Mouse (Mus musculus) right cerebral cortex, postnatal 14 days (tissue): ENCODE measurements around the gene Unc93a2.
"Not testable (repeated sequence)": the region's sequence is repeated elsewhere in the genome, so short reads cannot be mapped to it uniquely, and the experiment has no call there.

Source experiments
- DNase-seq: peaks from one replicate; pipeline ENCODE4 v3.0.0; 2022

Gene Unc93a2

DNA sequence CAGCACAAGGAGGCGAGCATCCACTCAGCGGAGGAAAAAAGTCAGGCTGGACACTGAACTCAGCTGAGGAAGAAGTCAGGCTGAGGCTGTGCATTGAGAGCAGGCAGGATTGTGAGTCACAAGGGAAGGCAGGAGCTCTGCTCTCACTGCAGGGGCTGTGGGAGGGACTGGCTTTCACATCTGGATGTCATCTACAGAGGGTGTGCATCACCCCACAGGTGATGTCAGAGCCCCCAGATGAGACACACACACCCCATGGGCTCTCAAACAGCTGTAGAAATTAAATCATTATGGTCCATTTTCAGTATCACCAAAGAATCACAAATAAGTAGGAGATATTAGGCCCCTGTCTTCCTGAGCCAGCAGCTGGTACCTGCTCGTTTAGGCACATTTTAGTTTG is at the start of gene Unc93a2:
Gene Unc93a2, minus strand, starts transcription at position 101 of the 400 bp plus-strand sequence.
- DNase-seq, result not testable (repeated sequence)

GRCm38 (mm10) chr17:7434121-7434520 is 48.9 kb upstream of the Unc93a2 start:
- not testable (repeated sequence) for DNase-seq

GRCm38 (mm10) chr17:7430210-7430631 is 45.0 kb upstream of the Unc93a2 start:
- not testable (repeated sequence) for DNase-seq

DNA sequence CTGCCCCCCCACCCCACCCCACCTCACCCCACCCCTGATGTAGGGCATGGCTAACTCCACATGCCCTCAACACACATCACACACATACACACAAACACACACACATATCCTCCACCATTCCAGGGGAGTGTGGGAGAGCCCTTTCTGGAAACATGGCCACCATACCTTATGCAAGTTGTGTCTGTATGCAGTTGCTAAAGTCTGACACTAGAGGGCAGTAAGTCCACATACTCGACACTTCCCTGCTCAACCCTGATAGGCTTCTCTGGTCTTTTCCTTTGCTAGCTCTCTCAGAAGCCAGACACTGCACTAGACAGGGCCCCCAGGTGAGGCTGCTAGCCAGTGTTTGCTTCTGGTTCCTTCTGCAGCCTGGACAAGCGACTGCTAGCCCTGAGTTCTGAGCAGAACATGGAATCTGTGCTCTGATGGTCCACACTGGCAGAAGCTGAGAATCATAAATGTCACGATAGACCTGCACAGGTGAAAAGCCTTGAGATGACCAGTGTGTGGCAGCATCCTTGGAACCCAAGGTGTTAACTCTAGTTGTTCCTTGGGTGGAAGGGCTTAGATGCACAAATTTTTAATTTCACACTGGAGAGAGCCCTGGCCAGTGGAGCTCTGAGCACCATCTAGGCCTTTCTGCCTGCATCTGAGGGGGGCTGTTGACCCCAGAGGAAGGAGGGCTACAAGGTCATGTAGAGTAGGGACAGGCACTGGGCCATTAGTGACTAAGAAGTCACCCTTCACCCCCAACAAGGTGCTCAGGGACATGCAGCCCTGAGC is 35.1 kb upstream of the Unc93a2 start:
- not testable (repeated sequence) for DNase-seq

DNA sequence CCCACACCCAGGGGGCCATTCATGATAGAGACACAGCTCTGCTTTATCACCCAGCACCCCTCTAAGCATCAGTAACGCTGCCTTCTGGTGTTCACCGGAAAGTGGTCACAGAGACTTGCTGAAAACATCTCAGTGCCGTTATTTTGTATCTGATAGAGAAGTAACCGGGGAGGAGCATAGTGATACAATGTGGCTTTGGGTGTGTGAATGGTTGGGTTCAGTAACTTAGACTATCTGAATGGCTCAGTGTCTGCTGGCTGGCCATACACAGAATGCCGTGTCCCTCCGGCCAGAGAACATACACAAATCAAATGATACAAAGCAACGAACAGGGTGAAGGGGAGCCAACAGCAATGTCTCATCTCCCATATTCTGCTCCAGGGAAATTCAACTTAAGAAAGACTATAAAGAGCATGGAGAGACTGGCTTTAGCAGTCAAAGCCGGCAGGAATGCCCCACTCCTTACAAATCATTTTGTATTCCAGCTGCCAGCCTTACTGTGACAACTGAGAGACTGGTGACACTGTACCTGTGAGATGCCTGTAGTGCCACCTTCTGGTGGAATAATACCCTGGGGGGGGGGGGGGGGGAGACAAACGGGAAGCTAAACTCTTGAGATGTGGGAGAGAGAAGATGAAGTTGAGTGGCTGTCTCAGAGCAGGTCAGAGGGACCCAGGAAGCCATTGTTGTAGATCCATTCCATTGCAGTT is 29.5 kb upstream of the Unc93a2 start:
- not testable (repeated sequence) for DNase-seq

DNA sequence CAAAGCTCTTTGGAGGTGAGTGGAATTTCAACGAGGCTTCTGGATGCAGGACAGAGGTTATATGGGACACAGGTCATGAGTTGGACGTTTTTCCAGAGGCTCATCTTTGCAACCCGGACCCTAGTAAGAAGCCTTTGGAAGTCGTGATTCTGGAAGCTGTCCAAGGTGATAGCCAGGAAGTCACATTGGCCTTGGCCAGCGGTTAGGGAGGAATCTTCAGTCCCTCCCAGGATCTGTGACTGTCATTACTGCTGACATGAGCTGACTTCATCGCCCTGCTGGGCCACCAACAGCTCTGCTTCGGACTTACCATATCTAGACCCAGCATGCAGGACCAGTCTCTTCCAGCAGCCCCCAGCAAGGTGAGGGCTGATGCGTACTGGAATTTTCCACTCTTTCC is 28.1 kb upstream of the Unc93a2 start:
- not testable (repeated sequence) for DNase-seq

GRCm38 (mm10) chr17:7399770-7400169 is 14.5 kb upstream of the Unc93a2 start:
- DNase-seq, result not testable (repeated sequence)

DNA sequence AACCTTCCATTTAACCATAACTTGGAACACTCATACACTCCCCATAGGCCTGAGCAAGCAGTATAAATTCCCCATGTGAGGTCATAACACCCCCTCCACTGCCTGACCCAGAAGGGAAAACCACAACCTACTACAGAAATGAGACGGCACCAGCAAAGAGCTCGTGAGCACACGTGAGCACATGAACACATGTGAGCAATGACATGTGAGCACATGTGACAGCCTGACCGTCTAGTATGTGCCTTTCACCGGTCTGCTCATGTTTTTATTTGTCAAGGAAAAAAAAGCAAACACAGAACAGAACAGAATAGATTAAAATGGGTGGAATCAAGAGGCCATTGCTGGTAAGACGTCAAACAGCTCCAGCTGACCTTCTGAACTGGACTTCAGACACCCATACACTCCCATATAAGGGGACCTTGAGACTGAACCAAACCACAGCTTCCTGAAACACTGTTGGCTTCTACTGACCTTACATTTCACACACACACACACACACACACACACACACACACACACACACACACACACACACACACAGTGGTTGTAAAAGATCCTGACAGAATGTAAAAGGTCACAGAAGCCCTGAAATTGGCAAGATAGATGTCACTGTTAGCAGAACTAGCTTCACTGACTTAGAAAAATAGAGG is 13.1 kb upstream of the Unc93a2 start:
- DNase-seq, result not testable (repeated sequence)

- not testable (repeated sequence) for DNase-seq
Measured at GRCm38 (mm10) chr17:7397079-7397478, 11.8 kb upstream of the Unc93a2 start.

- not testable (repeated sequence) for DNase-seq
Measured at GRCm38 (mm10) chr17:7396288-7396687, 11.0 kb upstream of the Unc93a2 start.

GRCm38 (mm10) chr17:7395671-7396070 is 10.4 kb upstream of the Unc93a2 start:
- DNase-seq, result not testable (repeated sequence)

- DNase-seq, result not testable (repeated sequence)
Measured at GRCm38 (mm10) chr17:7395116-7395515, 9.9 kb upstream of the Unc93a2 start.

DNA sequence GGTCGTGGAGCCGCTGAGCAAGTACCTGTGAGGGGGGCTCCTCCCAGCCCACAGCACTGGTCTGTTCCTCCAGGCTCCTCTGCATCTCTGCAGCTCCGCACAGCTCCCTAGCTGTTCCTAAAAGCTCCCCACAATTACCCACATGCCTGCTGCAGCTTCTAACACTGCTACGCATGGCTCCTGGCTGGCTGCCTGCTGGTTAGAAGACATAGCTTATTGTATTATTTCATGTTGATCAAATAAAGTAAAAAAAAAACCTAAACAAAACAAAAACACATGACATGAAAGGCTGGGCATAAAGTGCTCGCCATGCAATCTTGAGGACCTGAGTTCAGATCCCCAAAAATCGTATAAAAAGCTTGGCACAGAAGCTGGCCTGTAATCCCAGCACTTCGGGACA is 4.6 kb upstream of the Unc93a2 start:
- peak; percentile 30 for DNase-seq

- not testable (repeated sequence) for DNase-seq
Measured at GRCm38 (mm10) chr17:7388958-7389356, 3.7 kb upstream of the Unc93a2 start.

GRCm38 (mm10) chr17:7388341-7388957 is 3.2 kb upstream of the Unc93a2 start:
- DNase-seq, result not testable (repeated sequence)

- not testable (repeated sequence) for DNase-seq
Measured at GRCm38 (mm10) chr17:7386016-7386415, 752 bp upstream of the Unc93a2 start.

DNA sequence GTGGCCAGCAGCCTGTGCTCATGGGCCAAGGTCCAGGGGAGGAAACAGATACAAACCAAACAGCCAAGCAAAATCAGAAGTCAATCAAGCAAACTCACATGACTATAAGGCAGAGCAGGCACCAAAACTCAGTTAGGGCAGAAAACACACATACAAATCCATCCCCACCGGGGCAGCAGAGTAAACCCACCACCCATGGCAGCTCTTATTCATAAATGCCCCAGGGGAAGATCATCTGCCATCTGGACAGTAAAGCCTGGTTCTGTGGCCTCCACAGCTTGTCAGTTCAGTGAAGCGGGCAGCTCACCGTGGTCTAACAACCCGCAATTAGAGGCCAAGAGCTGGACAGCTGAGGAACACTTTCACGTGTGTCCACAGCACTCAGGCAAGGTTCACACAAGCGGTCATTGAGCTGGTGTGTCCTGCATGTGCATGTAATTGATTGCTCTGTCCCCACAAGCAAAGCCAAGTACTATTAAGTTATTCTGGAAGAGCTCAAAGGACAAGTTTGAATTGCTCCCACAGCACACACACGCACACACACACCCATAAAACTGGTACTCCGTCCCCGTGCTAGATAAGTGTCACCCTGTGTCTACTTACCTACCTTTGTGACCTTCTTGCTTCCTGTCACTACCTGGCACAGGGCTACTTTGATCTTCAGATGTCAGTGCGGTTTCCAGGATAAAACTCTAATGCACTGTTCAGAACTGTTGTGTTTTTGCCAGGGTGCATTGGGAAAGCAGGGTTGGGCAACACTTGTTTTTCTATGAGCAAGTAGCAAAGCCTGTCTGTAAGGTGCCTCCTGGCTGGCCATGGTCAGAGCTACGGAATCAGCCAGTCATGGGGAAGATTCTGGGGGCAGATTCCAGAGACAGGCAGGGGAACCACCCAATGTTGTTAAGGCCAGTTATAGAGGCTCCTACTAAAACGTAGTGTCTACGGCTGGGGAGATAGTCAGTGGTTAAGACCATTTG is 1.8 kb downstream of the Unc93a2 start:
- DNase-seq, result not testable (repeated sequence)

- not testable (repeated sequence) for DNase-seq
Measured at GRCm38 (mm10) chr17:7382711-7383110, 2.6 kb downstream of the Unc93a2 start.

DNA sequence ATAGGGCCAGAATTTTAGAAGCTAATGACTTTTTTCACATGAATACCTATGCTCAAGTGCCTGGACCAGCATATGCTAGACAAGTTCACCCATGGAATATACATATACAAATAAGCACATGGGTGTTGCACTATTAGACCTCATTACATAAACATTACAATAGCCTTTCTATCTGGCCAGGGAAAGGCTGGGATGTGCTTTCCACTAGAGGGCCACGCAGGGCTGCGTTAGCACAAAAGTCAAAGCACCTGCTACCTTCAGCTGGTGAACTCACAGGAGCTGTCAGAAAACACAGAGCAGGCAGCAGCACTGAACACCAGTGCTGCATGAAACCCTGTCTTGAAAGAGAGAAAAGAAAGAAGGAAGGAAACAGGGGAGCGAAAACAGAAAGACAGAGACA is 7.4 kb downstream of the Unc93a2 start:
- not testable (repeated sequence) for DNase-seq

DNA sequence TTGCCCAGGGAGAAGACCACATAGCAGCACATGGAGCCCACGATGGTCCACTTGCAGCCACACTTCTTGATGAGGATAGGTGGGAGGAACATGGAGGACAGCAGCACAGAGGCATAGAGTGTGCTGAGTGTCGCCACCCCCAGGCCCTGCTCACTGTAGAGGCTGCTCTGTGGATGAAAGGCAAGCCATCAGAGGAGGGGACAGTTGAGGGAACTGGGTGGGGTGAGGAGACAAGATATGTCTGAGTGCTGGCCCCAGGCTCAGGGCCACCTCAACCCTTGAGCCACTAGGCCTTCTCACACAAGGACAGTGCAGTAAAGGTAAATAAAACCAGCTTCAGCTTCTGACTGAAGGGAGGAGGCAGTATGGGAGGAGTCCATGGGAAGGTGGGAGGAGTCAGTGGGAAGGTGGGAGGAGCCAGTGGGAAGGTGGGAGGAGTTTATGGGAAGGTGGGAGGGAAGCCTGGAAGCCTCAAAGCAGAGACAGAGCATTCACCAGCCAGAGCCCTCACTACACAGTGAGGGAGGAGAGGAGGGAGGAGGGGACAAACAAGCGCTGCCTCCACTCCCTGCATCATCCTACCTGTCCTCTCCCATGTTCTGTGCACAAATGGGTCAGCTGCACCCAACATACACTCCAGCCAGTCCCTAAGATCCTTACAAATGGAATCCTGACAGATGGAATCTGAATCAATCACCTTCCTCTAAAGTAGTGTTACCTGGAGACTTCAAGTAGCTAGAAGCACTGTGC is 8.1 kb downstream of the Unc93a2 start:
- not testable (repeated sequence) for DNase-seq

DNA sequence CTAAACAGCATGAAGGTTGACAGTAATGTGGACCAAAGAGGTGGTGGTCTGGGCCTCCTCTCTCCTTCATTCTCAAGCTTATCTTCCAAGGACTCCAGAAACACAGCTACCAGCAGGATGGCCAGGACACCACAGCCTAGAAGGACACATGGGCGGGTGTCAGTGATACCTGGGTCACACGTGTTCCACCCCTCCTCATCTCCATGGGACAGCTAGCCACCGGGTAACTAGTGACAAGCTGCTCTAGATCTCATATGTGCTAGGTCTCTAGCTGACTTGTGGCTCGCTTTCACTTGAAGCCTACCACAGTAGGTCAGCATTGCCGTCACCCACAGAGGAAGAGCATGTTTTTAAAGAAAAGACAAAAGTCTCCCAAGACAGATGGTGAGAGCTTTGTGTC is 13.4 kb downstream of the Unc93a2 start, which contains the start of gene Gm49630:
Gene Gm49630, minus strand, starts transcription at position 101 of the 400 bp plus-strand sequence.
- not testable (repeated sequence) for DNase-seq
